Mouse (Mus musculus) embryonic facial prominence, embryonic 14.5 days (tissue): Measurements from ENCODE around the gene Gucy2c. TPM values are rescaled to one million over a fixed set of nuclear protein-coding genes. Genes with fewer than 3 reads are reported as not detected.

ENCODE experiments used
- ATAC-seq: fragments of 200-750 bp; cut with Nextera tagmentation; 2 replicates; pipeline ENCODE4 v1.8.0; 2017; ENCODE audit warnings: low read depth, moderate number of reproducible peaks, moderate TSS enrichment
- DNase-seq: peaks from one replicate; pipeline ENCODE4 v3.0.0-alpha.2; 2015; ENCODE audit warnings: low spot score
- H3K27ac ChIP-seq: fragments of 300-500 bp; sonication (generic); replicated peaks from 2 replicates; pipeline ENCODE4 v1.5.1; 2014; ENCODE audit warnings: low read depth, mild to moderate bottlenecking, low read length, moderate library complexity
- H3K27me3 ChIP-seq: fragments of 300-500 bp; sonication (generic); replicated peaks from 2 replicates; pipeline ENCODE4 v1.6.1; 2014; ENCODE audit warnings: low read length; ENCODE audit not compliant: control insufficient read depth, insufficient read depth
- H3K36me3 ChIP-seq: fragments of 300-500 bp; sonication (generic); 2 replicates; pipeline ENCODE4 v1.6.1; 2014; ENCODE audit warnings: low read length, mixed read lengths; ENCODE audit not compliant: control insufficient read depth, insufficient read depth
- H3K4me1 ChIP-seq: fragments of 300-500 bp; sonication (generic); 2 replicates; pipeline ENCODE4 v1.6.1; 2014; ENCODE audit warnings: antibody characterized with exemption, low read length; ENCODE audit not compliant: control insufficient read depth, insufficient read depth
- H3K4me2 ChIP-seq: fragments of 300-500 bp; sonication (generic); 2 replicates; pipeline ENCODE4 v1.6.1; 2014; ENCODE audit warnings: low read depth, mild to moderate bottlenecking, low read length, moderate library complexity, mixed read lengths
- H3K4me3 ChIP-seq: fragments of 300-500 bp; sonication (generic); 2 replicates; pipeline ENCODE4 v1.5.1; 2014; ENCODE audit warnings: low read depth, mild to moderate bottlenecking, low read length
- H3K9ac ChIP-seq: fragments of 300-500 bp; sonication (generic); 2 replicates; pipeline ENCODE4 v1.6.1; 2014; ENCODE audit warnings: low read depth, mild to moderate bottlenecking, low read length, moderate library complexity, mixed read lengths
- H3K9me3 ChIP-seq: fragments of 300-500 bp; sonication (generic); 2 replicates; pipeline ENCODE4 v1.6.1; 2016; ENCODE audit warnings: low read length; ENCODE audit not compliant: control insufficient read depth
- WGBS: fragments of 180-500 bp; shearing (Covaris S2); extraction: QIAGEN DNeasy Blood & Tissue Kit; methylation state at CpG from one replicate; pipeline ENCODE4 v1.1.7; 2014; 5-methylcytosine and 5-hydroxymethylcytosine counted together
- polyA plus RNA-seq: library from polyadenylated mRNA; unstranded; fragments of >200 nt; fragmentation: Nextera tagmentation; extraction: Ambion mirVana; gene quantifications from 2 replicates; pipeline ENCODE4 v1.2.1, GENCODE M21; 2014

The Gucy2c gene
- polyA plus RNA-seq = 0.13 and 0.15 TPM in 2 replicates

DNA sequence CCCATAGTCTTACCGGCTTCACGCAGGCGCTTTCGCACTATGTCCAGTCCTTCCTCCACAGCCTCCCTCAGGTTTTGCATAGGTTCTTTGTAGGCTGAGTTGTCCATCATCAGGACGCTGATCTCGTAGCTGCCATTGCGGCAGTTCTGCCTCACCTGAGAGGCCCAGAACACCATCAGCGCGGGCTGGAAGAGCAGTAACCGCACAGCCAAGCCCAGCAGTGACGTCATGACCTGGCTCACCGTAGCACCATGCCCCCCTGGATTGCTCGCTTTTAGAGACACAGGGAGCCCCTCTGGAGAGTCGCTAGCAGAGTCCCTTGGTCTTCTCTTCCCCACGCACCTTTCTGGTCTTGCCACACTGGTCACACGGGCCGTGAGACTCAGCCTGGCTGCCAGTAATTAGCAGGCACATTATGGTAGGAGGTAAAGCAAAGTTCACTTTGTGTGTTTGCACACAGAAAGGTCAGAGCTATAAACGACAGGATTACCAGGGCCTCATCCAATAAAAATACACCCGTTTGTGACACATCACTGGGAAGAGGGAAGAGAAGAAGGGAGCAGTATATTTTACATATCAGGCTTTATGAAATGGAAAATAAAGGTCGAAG is at the start of gene Gucy2c:
Gene Gucy2c (minus strand): TSS at position 389 of the 610 bp plus-strand sequence.
- no peak within 1 kb of the TSS for H3K27ac ChIP-seq
- 79% methylated on average over 20 of the region's 20 CpGs for WGBS
- no peaks in the 10 kb centered on the region for H3K9me3 ChIP-seq
- no peak for DNase-seq
- H3K36me3 ChIP-seq = no peaks in the 10 kb centered on the region
- no peak within 1 kb of the TSS for H3K4me3 ChIP-seq
- H3K4me1 ChIP-seq = no peaks in the 10 kb centered on the region
- no peak within 1 kb of the TSS for H3K4me2 ChIP-seq
- ATAC-seq = no peak
- no peaks in the 10 kb centered on the region for H3K27me3 ChIP-seq
- no peak within 1 kb of the TSS for H3K9ac ChIP-seq

- peak overlapping the region; percentile 100 for H3K4me3 ChIP-seq
- H3K4me2 ChIP-seq = peak overlapping the region; percentile 54
- peak overlapping the region; percentile 62 for H3K9ac ChIP-seq
- H3K27ac ChIP-seq = peak overlapping the region; percentile 81
- H3K27me3 ChIP-seq = no peaks in the 10 kb centered on the region; the same call in 1 of the 2 replicates
- no peaks in the 10 kb centered on the region for H3K9me3 ChIP-seq
- DNase-seq = no peak
- H3K36me3 ChIP-seq = peaks cover 20% of the 10 kb centered on the region
- H3K4me1 ChIP-seq = peaks cover 7% of the 10 kb centered on the region
- 32% methylated on average over 4 of the region's 4 CpGs for WGBS
- ATAC-seq = no peak
Measured at GRCm38 (mm10) chr6:136828681-136829080, 47.1 kb upstream of the Gucy2c start.

GRCm38 (mm10) chr6:136827881-136828561 is 46.5 kb upstream of the Gucy2c start, which contains the start of gene Wbp11:
Gene Wbp11, minus strand, starts transcription at chr6:136828233.
- ATAC-seq (peak; percentile 100), DNase-seq (peak; percentile 99)
- H3K36me3 ChIP-seq = peaks cover 23% of the 10 kb centered on the region
- 0% methylated on average over 29 of the region's 45 CpGs for WGBS
- peak within 1 kb of the TSS; percentile 100 for H3K9ac ChIP-seq
- H3K4me2 ChIP-seq = peak within 1 kb of the TSS; percentile 87
- H3K4me3 ChIP-seq = peak within 1 kb of the TSS; percentile 100
- H3K9me3 ChIP-seq = no peaks in the 10 kb centered on the region
- H3K4me1 ChIP-seq = peaks cover 7% of the 10 kb centered on the region
- no peaks in the 10 kb centered on the region; the same call in 1 of the 2 replicates for H3K27me3 ChIP-seq
- H3K27ac ChIP-seq = peak within 1 kb of the TSS; percentile 87

- ATAC-seq (no peak), DNase-seq (no peak)
- WGBS = under 1% methylated on average over 32 of the region's 34 CpGs
- peak within 1 kb of the TSS; percentile 87 for H3K27ac ChIP-seq
- peak within 1 kb of the TSS; percentile 100 for H3K4me3 ChIP-seq
- no peaks in the 10 kb centered on the region; the same call in 1 of the 2 replicates for H3K27me3 ChIP-seq
- peak within 1 kb of the TSS; percentile 87 for H3K4me2 ChIP-seq
- peaks cover 7% of the 10 kb centered on the region for H3K4me1 ChIP-seq
- peak within 1 kb of the TSS; percentile 100 for H3K9ac ChIP-seq
- H3K9me3 ChIP-seq = no peaks in the 10 kb centered on the region
- H3K36me3 ChIP-seq = peaks cover 28% of the 10 kb centered on the region
Measured at GRCm38 (mm10) chr6:136827516-136827880, 45.9 kb upstream of the Gucy2c start, which contains the start of gene BC049715. Gene BC049715, plus strand, starts transcription at chr6:136827626.

DNA sequence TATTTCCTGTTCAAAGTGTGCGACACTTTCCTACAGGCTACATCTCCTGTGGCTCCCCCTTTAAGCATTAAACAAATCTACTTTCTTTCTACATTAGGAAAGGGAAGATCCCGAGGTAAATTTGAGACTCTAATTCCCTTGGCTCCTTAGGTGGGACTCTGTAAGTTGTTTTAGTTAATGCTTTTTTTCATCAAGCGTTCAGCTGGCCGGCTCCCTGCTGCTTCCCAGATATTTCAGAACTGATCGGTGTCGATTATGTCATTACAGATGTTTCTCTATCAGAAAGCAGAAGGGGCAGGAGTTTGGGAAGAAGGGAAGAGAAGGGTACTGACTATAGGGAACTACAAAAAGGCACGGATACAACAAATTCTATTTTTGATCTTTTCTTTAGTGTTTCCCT is 45.6 kb upstream of the Gucy2c start:
- no peak for DNase-seq
- Histone ChIP-seq H3K9me3 (no peaks in the 10 kb centered on the region), H3K4me3 (peak overlapping the region; percentile 100), H3K4me1 (peaks cover 7% of the 10 kb centered on the region), H3K4me2 (peak overlapping the region; percentile 87), H3K27ac (no peak overlapping the region; the same call in 1 of the 2 replicates), H3K9ac (peak overlapping the region; percentile 100), H3K27me3 (no peaks in the 10 kb centered on the region; the same call in 1 of the 2 replicates), H3K36me3 (peaks cover 32% of the 10 kb centered on the region)
- WGBS = 15% methylated on average over 7 of the region's 7 CpGs
- no peak for ATAC-seq

- peaks cover 7% of the 10 kb centered on the region for H3K4me1 ChIP-seq
- H3K4me2 ChIP-seq = no peak overlapping the region
- H3K9ac ChIP-seq = no peak overlapping the region
- ATAC-seq (no peak), DNase-seq (no peak)
- no peaks in the 10 kb centered on the region for H3K27me3 ChIP-seq
- no peaks in the 10 kb centered on the region for H3K9me3 ChIP-seq
- H3K27ac ChIP-seq = no peak overlapping the region
- no peak overlapping the region for H3K4me3 ChIP-seq
- 92% methylated on average over 8 of the region's 8 CpGs for WGBS
- H3K36me3 ChIP-seq = peaks cover 53% of the 10 kb centered on the region
Measured at GRCm38 (mm10) chr6:136824987-136825386, 43.4 kb upstream of the Gucy2c start.

DNA sequence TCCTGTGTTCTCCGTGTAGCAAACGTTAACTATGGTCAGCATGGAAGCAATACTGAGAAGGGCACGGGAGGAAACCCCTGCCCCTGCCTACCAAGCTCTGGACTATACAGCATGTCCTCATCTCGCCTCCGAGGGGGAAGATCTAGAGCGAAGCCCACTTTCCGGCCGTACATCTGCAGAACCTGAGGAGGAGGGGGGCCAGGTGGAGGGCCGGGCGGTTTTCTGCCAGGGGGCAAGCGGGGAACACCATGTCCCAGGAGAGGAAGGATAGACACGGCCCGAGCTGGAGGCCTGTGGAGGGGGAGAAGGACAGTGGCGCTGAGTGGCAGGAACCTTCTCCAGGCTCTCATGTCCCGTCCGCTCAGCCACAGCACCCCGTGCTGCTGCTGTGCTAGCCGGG is 39.5 kb upstream of the Gucy2c start:
- Histone ChIP-seq H3K27me3 (no peaks in the 10 kb centered on the region), H3K9me3 (no peaks in the 10 kb centered on the region), H3K4me3 (no peak overlapping the region), H3K9ac (no peak overlapping the region), H3K27ac (no peak overlapping the region), H3K4me2 (no peak overlapping the region), H3K4me1 (no peaks in the 10 kb centered on the region), H3K36me3 (peaks cover 91% of the 10 kb centered on the region)
- ATAC-seq (no peak), DNase-seq (no peak)
- WGBS = 90% methylated on average over 16 of the region's 18 CpGs

DNA sequence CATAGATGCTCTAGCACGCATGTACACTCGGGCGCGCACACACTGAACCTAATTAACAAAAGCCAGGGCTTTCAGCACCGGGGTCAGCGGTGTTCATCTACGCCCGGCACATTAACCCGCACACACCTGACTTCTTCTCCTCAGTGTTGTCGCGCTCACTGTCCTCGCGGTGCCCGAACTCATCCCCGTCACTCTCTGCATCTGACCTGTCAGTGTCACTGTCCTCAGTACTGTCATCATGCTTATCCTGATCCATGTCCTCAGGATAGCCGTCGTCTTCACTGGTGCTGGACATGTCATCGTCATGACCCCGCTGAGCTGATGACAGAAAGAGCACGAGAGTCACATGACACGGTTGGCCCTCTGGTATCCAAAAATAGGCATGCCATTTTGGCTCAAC is 38.8 kb upstream of the Gucy2c start:
- Histone ChIP-seq H3K4me1 (no peaks in the 10 kb centered on the region), H3K4me3 (no peak overlapping the region), H3K4me2 (no peak overlapping the region), H3K9ac (no peak overlapping the region), H3K27me3 (no peaks in the 10 kb centered on the region), H3K27ac (no peak overlapping the region), H3K36me3 (peaks cover 93% of the 10 kb centered on the region), H3K9me3 (no peaks in the 10 kb centered on the region)
- 94% methylated on average over 21 of the region's 21 CpGs for WGBS
- DNase-seq (no peak), ATAC-seq (0 out of 2 replicates have a peak, but pooled peaks have one; percentile 26)
